Mouse (Mus musculus) ES-Bruce4 (cell line): ENCODE results near the gene Jag2.

Source experiments
- CTCF ChIP-seq: IDR thresholded peaks from one replicate; pipeline ENCODE4 v1.8.1; 2011; ENCODE audit warnings: low read depth, low read length
- EP300 ChIP-seq: IDR thresholded peaks from 2 replicates; pipeline ENCODE4 v1.6.1; 2011; ENCODE audit warnings: low read depth, low read length; ENCODE audit not compliant: insufficient read depth

DNA sequence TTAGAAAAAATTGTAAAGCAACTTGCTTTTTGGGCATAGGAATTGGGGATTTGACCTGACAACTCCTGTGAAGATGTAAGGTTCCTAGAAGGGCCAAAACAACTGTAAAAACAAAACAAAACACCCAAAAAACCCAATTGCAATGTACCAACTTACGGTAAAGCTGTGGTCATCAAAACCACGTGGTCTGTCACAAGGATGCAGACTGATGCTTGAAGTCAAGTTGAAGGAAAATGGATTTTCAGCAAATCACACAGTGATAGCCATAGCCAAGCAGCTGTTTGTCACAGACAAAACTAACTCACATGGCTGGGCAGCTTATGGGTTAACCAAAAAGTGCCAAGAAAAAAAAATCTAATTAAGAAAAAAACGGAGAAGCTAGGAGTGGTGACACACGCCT is 30.6 kb downstream of the Jag2 start:
- TF ChIP-seq EP300: no peak
- TF ChIP-seq CTCF: no peak
